Mouse (Mus musculus): Measurements from ENCODE around the gene Ntrk3. TPM values are rescaled to one million over a fixed set of nuclear protein-coding genes. Genes with fewer than 3 reads are reported as not detected.

The Ntrk3 gene
- polyA plus RNA-seq (2015; fragmentation: Nextera tagmentation; extraction: Ambion mirVana): 36.0 and 37.4 TPM in 2 replicates

GRCm38 (mm10) chr7:78737614-78738210 is at the start of gene Ntrk3:
TSS of gene Ntrk3 (minus strand) at chr7:78738012.
- 85% methylated on average over 5 of the region's 5 CpGs for WGBS
- no peak for ATAC-seq
- H3K9ac ChIP-seq (replicated peaks; ENCODE audit: low read depth, low read length): no peak within 1 kb of the TSS
- no peak within 1 kb of the TSS for H3K4me2 ChIP-seq (ENCODE audit: low read length)
- H3K27ac ChIP-seq (ENCODE audit: low read length): no peak within 1 kb of the TSS
- H3K9me3 ChIP-seq (ENCODE audit: control insufficient read depth, low read length): no peaks in the 10 kb centered on the region
- no peak within 1 kb of the TSS for H3K4me3 ChIP-seq (replicated peaks; ENCODE audit: low read length)
- no peaks in the 10 kb centered on the region for H3K4me1 ChIP-seq (replicated peaks; ENCODE audit: control insufficient read depth, insufficient read depth, low read length)
- H3K27me3 ChIP-seq (replicated peaks; ENCODE audit: control insufficient read depth, insufficient read depth, low read length): no peaks in the 10 kb centered on the region
- H3K36me3 ChIP-seq (ENCODE audit: control insufficient read depth, insufficient read depth): no peaks in the 10 kb centered on the region

- ATAC-seq: no peak
- Histone ChIP-seq H3K27ac (ENCODE audit: low read length) (no peak overlapping the region), H3K4me1 (replicated peaks; ENCODE audit: control insufficient read depth, insufficient read depth, low read length) (peaks cover 11% of the 10 kb centered on the region), H3K27me3 (replicated peaks; ENCODE audit: control insufficient read depth, insufficient read depth, low read length) (no peaks in the 10 kb centered on the region), H3K36me3 (ENCODE audit: control insufficient read depth, insufficient read depth) (peaks cover 13% of the 10 kb centered on the region), H3K9me3 (ENCODE audit: control insufficient read depth, low read length) (no peaks in the 10 kb centered on the region), H3K4me3 (replicated peaks; ENCODE audit: low read length) (no peak overlapping the region), H3K4me2 (ENCODE audit: low read length) (no peak overlapping the region), H3K9ac (replicated peaks; ENCODE audit: low read depth, low read length) (no peak overlapping the region)
- 85% methylated on average over 5 of the region's 5 CpGs for WGBS
These were observed 48.1 kb upstream of the Ntrk3 start for GRCm38 (mm10) chr7:78785906-78786305.

- H3K4me2 ChIP-seq (ENCODE audit: low read length): peak within 1 kb of the TSS; percentile 81
These were observed 45.1 kb upstream of the Ntrk3 start, which contains the start of the genes Mrps11 and Mrpl46 for GRCm38 (mm10) chr7:78782639-78783581. TSS of gene Mrps11 (plus strand) at chr7:78783119. TSS of gene Mrpl46 (minus strand) at chr7:78783531.

DNA sequence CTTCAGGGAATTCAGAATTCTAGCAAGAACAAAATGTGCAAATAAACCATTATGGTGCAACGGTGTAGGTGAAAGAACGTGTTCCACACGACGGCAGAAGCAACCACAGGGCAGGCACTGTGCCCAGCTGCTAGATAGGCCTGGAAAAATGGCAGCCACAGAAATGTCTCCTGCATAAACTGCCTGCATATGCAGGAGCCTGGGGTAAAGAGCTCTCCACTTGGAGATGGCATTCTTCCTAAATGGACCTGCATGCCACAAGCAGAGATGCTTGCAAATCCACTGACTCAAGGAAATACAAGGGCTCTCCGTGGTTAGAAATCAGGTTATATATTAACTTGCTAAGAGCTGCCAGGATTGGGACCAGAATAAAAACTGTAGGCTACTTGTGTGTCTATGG is 40.9 kb upstream of the Ntrk3 start:
- no peak overlapping the region for H3K4me3 ChIP-seq (replicated peaks; ENCODE audit: low read length)
- peaks cover 9% of the 10 kb centered on the region for H3K4me1 ChIP-seq (replicated peaks; ENCODE audit: control insufficient read depth, insufficient read depth, low read length)
- 92% methylated on average over 5 of the region's 5 CpGs for WGBS
- no peak overlapping the region for H3K4me2 ChIP-seq (ENCODE audit: low read length)
- no peak for ATAC-seq
- peaks cover 31% of the 10 kb centered on the region for H3K36me3 ChIP-seq (ENCODE audit: control insufficient read depth, insufficient read depth)
- no peak overlapping the region for H3K9ac ChIP-seq (replicated peaks; ENCODE audit: low read depth, low read length)
- no peak overlapping the region for H3K27ac ChIP-seq (ENCODE audit: low read length)
- H3K9me3 ChIP-seq (ENCODE audit: control insufficient read depth, low read length): no peaks in the 10 kb centered on the region
- H3K27me3 ChIP-seq (replicated peaks; ENCODE audit: control insufficient read depth, insufficient read depth, low read length): no peaks in the 10 kb centered on the region

More at GRCm38 (mm10) chr7:78782639-78783581, 45.1 kb upstream of the Ntrk3 start, which contains the start of the genes Mrps11 and Mrpl46:
- H3K36me3 ChIP-seq (ENCODE audit: control insufficient read depth, insufficient read depth): peaks cover 13% of the 10 kb centered on the region
- H3K27ac ChIP-seq (ENCODE audit: low read length): 0 out of 2 replicates have a peak within 1 kb of the TSS, but pooled peaks have one; percentile 58
- H3K4me1 ChIP-seq (replicated peaks; ENCODE audit: control insufficient read depth, insufficient read depth, low read length): peaks cover 11% of the 10 kb centered on the region
- H3K9ac ChIP-seq (replicated peaks; ENCODE audit: low read depth, low read length): peak within 1 kb of the TSS; percentile 63
- H3K27me3 ChIP-seq (replicated peaks; ENCODE audit: control insufficient read depth, insufficient read depth, low read length): no peaks in the 10 kb centered on the region
- WGBS: under 1% methylated on average over 44 of the region's 44 CpGs
- no peaks in the 10 kb centered on the region for H3K9me3 ChIP-seq (ENCODE audit: control insufficient read depth, low read length)
- peak within 1 kb of the TSS; percentile 80 for H3K4me3 ChIP-seq (replicated peaks; ENCODE audit: low read length)
- ATAC-seq: peak; percentile 99

- H3K27ac ChIP-seq (ENCODE audit: low read length): no peak overlapping the region
- no peaks in the 10 kb centered on the region for H3K9me3 ChIP-seq (ENCODE audit: control insufficient read depth, low read length)
- H3K27me3 ChIP-seq (replicated peaks; ENCODE audit: control insufficient read depth, insufficient read depth, low read length): no peaks in the 10 kb centered on the region
- WGBS: 86% methylated on average over 5 of the region's 5 CpGs
- H3K9ac ChIP-seq (replicated peaks; ENCODE audit: low read depth, low read length): no peak overlapping the region
- ATAC-seq: no peak
- no peak overlapping the region for H3K4me2 ChIP-seq (ENCODE audit: low read length)
- H3K4me1 ChIP-seq (replicated peaks; ENCODE audit: control insufficient read depth, insufficient read depth, low read length): peaks cover 7% of the 10 kb centered on the region; the same call in 1 of the 2 replicates
- peaks cover 11% of the 10 kb centered on the region for H3K36me3 ChIP-seq (ENCODE audit: control insufficient read depth, insufficient read depth)
- no peak overlapping the region for H3K4me3 ChIP-seq (replicated peaks; ENCODE audit: low read length)
These were observed 33.1 kb upstream of the Ntrk3 start for GRCm38 (mm10) chr7:78770936-78771335.

- 76% methylated on average over 7 of the region's 7 CpGs for WGBS
- Histone ChIP-seq H3K9me3 (ENCODE audit: control insufficient read depth, low read length) (no peaks in the 10 kb centered on the region), H3K4me2 (ENCODE audit: low read length) (no peak overlapping the region)
These were observed 31.4 kb upstream of the Ntrk3 start for GRCm38 (mm10) chr7:78769075-78769652.

GRCm38 (mm10) chr7:78767929-78768531 is 30.2 kb upstream of the Ntrk3 start:
- Histone ChIP-seq H3K36me3 (ENCODE audit: control insufficient read depth, insufficient read depth) (no peaks in the 10 kb centered on the region), H3K4me2 (ENCODE audit: low read length) (no peak overlapping the region), H3K27ac (ENCODE audit: low read length) (no peak overlapping the region), H3K9ac (replicated peaks; ENCODE audit: low read depth, low read length) (no peak overlapping the region), H3K27me3 (replicated peaks; ENCODE audit: control insufficient read depth, insufficient read depth, low read length) (no peaks in the 10 kb centered on the region), H3K4me3 (replicated peaks; ENCODE audit: low read length) (no peak overlapping the region), H3K9me3 (ENCODE audit: control insufficient read depth, low read length) (no peaks in the 10 kb centered on the region), H3K4me1 (replicated peaks; ENCODE audit: control insufficient read depth, insufficient read depth, low read length) (peaks cover 12% of the 10 kb centered on the region; the same call in 1 of the 2 replicates)
- WGBS: 81% methylated on average over 12 of the region's 12 CpGs
- no peak for ATAC-seq

More at GRCm38 (mm10) chr7:78769075-78769652, 31.4 kb upstream of the Ntrk3 start:
- no peak for ATAC-seq
- peaks cover 12% of the 10 kb centered on the region; the same call in 1 of the 2 replicates for H3K4me1 ChIP-seq (replicated peaks; ENCODE audit: control insufficient read depth, insufficient read depth, low read length)
- no peaks in the 10 kb centered on the region for H3K27me3 ChIP-seq (replicated peaks; ENCODE audit: control insufficient read depth, insufficient read depth, low read length)
- no peak overlapping the region for H3K4me3 ChIP-seq (replicated peaks; ENCODE audit: low read length)
- H3K27ac ChIP-seq (ENCODE audit: low read length): no peak overlapping the region
- H3K9ac ChIP-seq (replicated peaks; ENCODE audit: low read depth, low read length): no peak overlapping the region
- H3K36me3 ChIP-seq (ENCODE audit: control insufficient read depth, insufficient read depth): no peaks in the 10 kb centered on the region

DNA sequence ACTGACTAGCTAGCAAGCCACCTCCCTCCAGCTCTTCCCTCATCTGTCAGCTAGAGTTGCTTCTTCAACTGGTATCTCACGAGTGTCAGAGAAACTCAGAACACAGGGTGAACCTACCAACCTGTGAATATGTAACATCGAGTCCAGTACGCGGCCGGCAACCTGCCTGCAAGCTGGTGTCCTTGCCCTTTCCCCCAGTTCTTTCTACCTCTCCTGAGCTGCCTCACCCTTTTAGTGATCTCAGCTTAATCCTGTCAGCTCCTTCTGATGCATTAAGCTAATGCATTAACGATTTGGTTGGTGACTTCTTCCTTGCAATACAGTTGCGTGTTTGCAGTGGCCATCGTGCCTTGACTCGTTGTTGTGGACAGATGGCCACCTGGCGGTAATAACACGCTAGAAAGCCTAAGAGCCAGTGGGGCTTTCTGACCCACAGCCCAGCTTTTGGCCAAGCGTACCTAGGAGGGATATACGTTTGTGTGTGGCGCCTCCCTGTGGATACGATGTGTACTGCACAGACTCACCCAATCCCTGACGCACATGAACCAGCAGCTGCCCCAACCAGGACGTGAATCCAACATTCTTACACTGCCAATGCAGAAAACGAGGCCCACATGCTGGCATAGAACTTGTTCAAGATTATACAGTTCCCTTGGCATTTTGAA is 28.3 kb upstream of the Ntrk3 start:
- H3K9me3 ChIP-seq (ENCODE audit: control insufficient read depth, low read length): no peaks in the 10 kb centered on the region
- peaks cover 12% of the 10 kb centered on the region; the same call in 1 of the 2 replicates for H3K4me1 ChIP-seq (replicated peaks; ENCODE audit: control insufficient read depth, insufficient read depth, low read length)
- peak overlapping the region; percentile 49 for H3K4me2 ChIP-seq (ENCODE audit: low read length)
- 0 out of 2 replicates have a peak overlapping the region, but pooled peaks have one; percentile 21 for H3K4me3 ChIP-seq (replicated peaks; ENCODE audit: low read length)
- 21% methylated on average over 18 of the region's 18 CpGs for WGBS
- no peaks in the 10 kb centered on the region for H3K36me3 ChIP-seq (ENCODE audit: control insufficient read depth, insufficient read depth)
- peak overlapping the region; percentile 18 for H3K9ac ChIP-seq (replicated peaks; ENCODE audit: low read depth, low read length)
- H3K27me3 ChIP-seq (replicated peaks; ENCODE audit: control insufficient read depth, insufficient read depth, low read length): no peaks in the 10 kb centered on the region
- no peak overlapping the region for H3K27ac ChIP-seq (ENCODE audit: low read length)
- peak; percentile 83 for ATAC-seq

Measured in forebrain, embryonic 16.5 days (tissue).